Mouse (Mus musculus) hindbrain, embryonic 10.5 days (tissue): ENCODE measurements around the gene Gm11027. TPM values are rescaled to one million over a fixed set of nuclear protein-coding genes. Genes with fewer than 3 reads are reported as not detected.
"Not testable (repeated sequence)": the region's sequence is repeated elsewhere in the genome, so short reads cannot be mapped to it uniquely, and the experiment has no call there.

Source experiments
- DNase-seq: peaks from one replicate; pipeline ENCODE4 v3.0.0-alpha.2; 2017; ENCODE audit warnings: low spot score
- H3K27ac ChIP-seq: fragments of 300-500 bp; sonication (generic); 2 replicates; pipeline ENCODE4 v1.5.1; 2016; ENCODE audit warnings: mild to moderate bottlenecking, moderate library complexity
- H3K27me3 ChIP-seq: fragments of 300-500 bp; sonication (generic); 2 replicates; pipeline ENCODE4 v1.6.1; 2016; ENCODE audit warnings: mild to moderate bottlenecking; ENCODE audit not compliant: poor library complexity, insufficient read depth, severe bottlenecking
- H3K36me3 ChIP-seq: fragments of 300-500 bp; sonication (generic); 2 replicates; pipeline ENCODE4 v1.6.1; 2016; ENCODE audit warnings: mild to moderate bottlenecking, moderate library complexity
- H3K4me1 ChIP-seq: fragments of 300-500 bp; sonication (generic); replicated peaks from 2 replicates; pipeline ENCODE4 v1.6.1; 2016; ENCODE audit warnings: mild to moderate bottlenecking
- H3K4me3 ChIP-seq: fragments of 300-500 bp; sonication (generic); 2 replicates; pipeline ENCODE4 v1.5.1; 2016; ENCODE audit warnings: mild to moderate bottlenecking, moderate library complexity
- H3K9me3 ChIP-seq: fragments of 300-500 bp; sonication (generic); 2 replicates; pipeline ENCODE4 v1.6.1; 2016; ENCODE audit warnings: mild to moderate bottlenecking, moderate library complexity
- WGBS: fragments of 180-500 bp; shearing (Covaris S2); methylation state at CpG from one replicate; pipeline ENCODE4 v1.1.7; 2016; 5-methylcytosine and 5-hydroxymethylcytosine counted together
- polyA plus RNA-seq: library from polyadenylated mRNA; unstranded; fragments of >200 nt; fragmentation: Nextera tagmentation; extraction: Ambion mirVana; gene quantifications from 2 replicates; pipeline ENCODE4 v1.2.1, GENCODE M21; 2016

Gene Gm11027
- not detected in 2 replicates for polyA plus RNA-seq

GRCm38 (mm10) chr12:116275086-116275485 lies at the start of gene Gm11027:
Gene Gm11027 (plus strand): TSS chr12:116275386.
- DNase-seq, H3K27me3 ChIP-seq, H3K4me3 ChIP-seq, H3K4me1 ChIP-seq, H3K27ac ChIP-seq, H3K9me3 ChIP-seq, H3K36me3 ChIP-seq: not testable (repeated sequence)
- 83% methylated on average over 2 of the region's 2 CpGs for WGBS

- H3K27me3 ChIP-seq = no peaks in the 10 kb centered on the region
- no peak overlapping the region for H3K27ac ChIP-seq
- no peaks in the 10 kb centered on the region for H3K4me1 ChIP-seq
- DNase-seq = no peak
- peaks cover 28% of the 10 kb centered on the region for H3K36me3 ChIP-seq
- no peaks in the 10 kb centered on the region for H3K9me3 ChIP-seq
- H3K4me3 ChIP-seq = no peak overlapping the region
- WGBS = 88% methylated on average over 10 of the region's 10 CpGs
Observed at GRCm38 (mm10) chr12:116226289-116227057, 48.7 kb upstream of the Gm11027 start.

DNA sequence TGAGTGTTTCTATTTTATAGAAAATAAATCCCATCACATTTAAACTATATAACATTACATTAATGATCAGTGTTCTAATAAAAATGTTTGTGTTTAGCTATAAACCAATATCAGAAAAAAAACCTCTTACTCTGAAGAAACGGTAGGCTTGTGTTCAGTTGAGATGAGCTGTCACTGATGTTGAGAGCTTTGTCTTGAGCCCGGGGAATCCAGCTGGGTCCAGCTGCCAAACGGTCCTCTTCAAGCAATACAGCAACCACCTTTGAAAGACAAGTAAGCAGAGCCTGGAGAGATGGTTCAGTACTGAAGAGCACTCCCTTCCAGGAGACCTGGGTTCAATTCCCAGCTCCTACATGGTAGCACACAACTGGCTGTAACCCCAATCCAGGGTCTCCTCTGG lies 45.7 kb upstream of the Gm11027 start:
- Histone ChIP-seq H3K4me3 (no peak overlapping the region), H3K27ac (no peak overlapping the region), H3K4me1 (no peaks in the 10 kb centered on the region), H3K27me3 (no peaks in the 10 kb centered on the region), H3K36me3 (peaks cover 19% of the 10 kb centered on the region), H3K9me3 (no peaks in the 10 kb centered on the region)
- WGBS = 80% methylated on average over 3 of the region's 3 CpGs
- DNase-seq = no peak

DNA sequence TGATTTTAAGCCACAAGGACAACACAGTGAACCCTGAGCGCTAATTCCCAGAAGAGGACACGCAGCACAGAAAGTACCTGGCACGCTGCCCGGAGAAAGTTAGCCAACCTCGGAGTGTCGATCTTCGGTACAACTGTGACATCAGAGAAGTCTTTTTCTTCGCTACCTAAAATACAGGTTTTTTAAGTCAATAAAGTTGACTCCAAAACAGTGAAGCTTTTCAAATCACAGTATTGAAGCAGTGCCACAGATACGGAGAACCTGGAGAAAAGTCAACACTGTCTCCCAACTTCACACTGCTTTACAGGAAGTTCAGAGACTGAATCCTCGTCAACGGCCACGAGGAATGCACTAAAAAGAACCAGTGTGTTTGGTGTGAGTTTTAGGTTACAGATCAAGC lies 43.6 kb upstream of the Gm11027 start:
- no peaks in the 10 kb centered on the region for H3K9me3 ChIP-seq
- 86% methylated on average over 12 of the region's 12 CpGs for WGBS
- H3K27ac ChIP-seq = no peak overlapping the region
- H3K4me3 ChIP-seq = no peak overlapping the region
- H3K36me3 ChIP-seq = peaks cover 4% of the 10 kb centered on the region
- DNase-seq = no peak
- H3K27me3 ChIP-seq = no peaks in the 10 kb centered on the region
- no peaks in the 10 kb centered on the region for H3K4me1 ChIP-seq

DNA sequence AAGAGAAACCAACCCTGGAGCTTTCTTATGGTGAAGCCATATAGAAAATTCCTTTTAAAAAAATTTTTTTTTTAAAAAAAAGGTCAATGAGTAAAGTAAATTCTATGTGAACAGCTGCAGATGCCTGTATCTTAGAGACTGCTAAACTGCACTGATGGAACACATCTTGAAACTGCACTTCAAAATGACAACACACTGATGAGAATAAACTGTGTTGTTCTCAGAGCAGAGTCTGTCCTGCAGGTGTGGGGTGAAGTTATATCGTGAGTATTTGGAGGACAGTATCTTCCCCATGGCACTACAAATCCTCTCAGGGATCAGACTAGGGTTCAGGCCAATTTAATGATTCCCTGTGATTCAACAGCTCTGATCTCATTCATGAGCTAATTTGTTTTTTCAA lies 43.1 kb upstream of the Gm11027 start:
- H3K36me3 ChIP-seq = peaks cover 4% of the 10 kb centered on the region; the same call in 1 of the 2 replicates
- no peaks in the 10 kb centered on the region for H3K27me3 ChIP-seq
- H3K4me1 ChIP-seq = no peaks in the 10 kb centered on the region
- 91% methylated on average over 1 of the region's 1 CpGs for WGBS
- H3K9me3 ChIP-seq = no peaks in the 10 kb centered on the region
- H3K4me3 ChIP-seq = no peak overlapping the region
- no peak overlapping the region for H3K27ac ChIP-seq
- DNase-seq = no peak

- H3K9me3 ChIP-seq = no peaks in the 10 kb centered on the region
- H3K4me3 ChIP-seq = no peak overlapping the region
- no peaks in the 10 kb centered on the region for H3K4me1 ChIP-seq
- H3K27ac ChIP-seq = no peak overlapping the region
- 87% methylated on average over 4 of the region's 4 CpGs for WGBS
- DNase-seq = no peak
- no peaks in the 10 kb centered on the region for H3K36me3 ChIP-seq
- no peaks in the 10 kb centered on the region for H3K27me3 ChIP-seq
Observed at GRCm38 (mm10) chr12:116235356-116235755, 39.8 kb upstream of the Gm11027 start.

- no peaks in the 10 kb centered on the region for H3K4me1 ChIP-seq
- H3K4me3 ChIP-seq = no peak overlapping the region
- no peak overlapping the region for H3K27ac ChIP-seq
- DNase-seq = no peak
- no peaks in the 10 kb centered on the region for H3K27me3 ChIP-seq
- no peaks in the 10 kb centered on the region for H3K9me3 ChIP-seq
- peaks cover 9% of the 10 kb centered on the region; the same call in 1 of the 2 replicates for H3K36me3 ChIP-seq
- 90% methylated on average over 3 of the region's 3 CpGs for WGBS
Observed at GRCm38 (mm10) chr12:116236658-116237057, 38.5 kb upstream of the Gm11027 start.

- peaks cover 13% of the 10 kb centered on the region; the same call in 1 of the 2 replicates for H3K36me3 ChIP-seq
Observed at GRCm38 (mm10) chr12:116238370-116238769, 36.8 kb upstream of the Gm11027 start.

DNA sequence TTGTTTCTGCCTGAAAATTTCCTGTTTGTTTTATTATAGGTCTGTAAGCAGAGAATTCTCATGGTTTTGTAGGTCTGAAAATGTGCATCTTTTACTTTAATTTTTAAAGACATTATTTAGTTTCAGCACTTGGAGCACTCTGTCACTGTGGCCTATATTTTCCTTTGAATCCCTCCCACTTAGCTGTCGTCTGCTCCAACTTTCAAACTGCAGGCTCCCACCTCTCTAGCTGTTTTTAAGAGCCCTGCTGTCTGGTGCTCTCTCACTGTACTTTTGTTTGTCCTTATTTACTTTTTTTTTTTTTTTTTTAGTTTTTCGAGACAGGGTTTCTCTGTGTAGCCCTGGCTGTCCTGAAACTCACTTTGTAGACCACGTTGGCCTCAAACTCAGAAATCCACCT lies 36.4 kb upstream of the Gm11027 start:
- Histone ChIP-seq H3K27me3 (no peaks in the 10 kb centered on the region), H3K27ac (no peak overlapping the region), H3K4me3 (no peak overlapping the region), H3K4me1 (no peaks in the 10 kb centered on the region), H3K36me3 (peaks cover 13% of the 10 kb centered on the region; the same call in 1 of the 2 replicates), H3K9me3 (no peaks in the 10 kb centered on the region)
- no peak for DNase-seq
- 82% methylated on average over 3 of the region's 3 CpGs for WGBS

More at GRCm38 (mm10) chr12:116238370-116238769, 36.8 kb upstream of the Gm11027 start:
- no peak overlapping the region for H3K4me3 ChIP-seq
- no peaks in the 10 kb centered on the region for H3K4me1 ChIP-seq
- no peak overlapping the region for H3K27ac ChIP-seq
- H3K27me3 ChIP-seq = no peaks in the 10 kb centered on the region
- DNase-seq = no peak
- no peaks in the 10 kb centered on the region for H3K9me3 ChIP-seq

GRCm38 (mm10) chr12:116244601-116245000 lies 30.6 kb upstream of the Gm11027 start:
- 85% methylated on average over 1 of the region's 1 CpGs for WGBS
- H3K4me1 ChIP-seq = no peaks in the 10 kb centered on the region
- no peak overlapping the region for H3K4me3 ChIP-seq
- H3K9me3 ChIP-seq = no peaks in the 10 kb centered on the region
- H3K27me3 ChIP-seq = no peaks in the 10 kb centered on the region
- no peak overlapping the region for H3K27ac ChIP-seq
- peaks cover 42% of the 10 kb centered on the region for H3K36me3 ChIP-seq
- no peak for DNase-seq

DNA sequence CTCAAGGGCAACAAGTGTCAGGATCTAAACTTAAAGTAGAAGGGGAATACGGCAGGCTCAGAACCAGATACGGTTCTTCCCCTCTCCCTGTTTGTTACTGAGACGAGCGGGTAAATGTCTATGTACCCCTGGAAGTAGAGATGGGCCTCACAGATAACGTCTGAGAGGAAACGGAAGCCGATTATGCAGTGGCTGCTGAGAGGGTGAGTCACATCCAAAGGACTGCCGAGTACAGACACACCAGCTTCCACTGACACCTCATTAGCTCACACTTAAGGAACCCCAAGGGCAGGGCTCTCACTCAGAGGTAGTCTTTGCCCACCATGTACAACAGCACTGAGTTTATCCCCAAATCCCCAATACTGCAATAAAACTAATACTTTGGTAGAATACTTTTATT lies 20.5 kb upstream of the Gm11027 start:
- Histone ChIP-seq H3K27ac (no peak overlapping the region), H3K4me1 (no peaks in the 10 kb centered on the region), H3K4me3 (no peak overlapping the region), H3K9me3 (no peaks in the 10 kb centered on the region), H3K27me3 (no peaks in the 10 kb centered on the region), H3K36me3 (peaks cover 26% of the 10 kb centered on the region)
- no peak for DNase-seq
- 84% methylated on average over 8 of the region's 8 CpGs for WGBS

DNA sequence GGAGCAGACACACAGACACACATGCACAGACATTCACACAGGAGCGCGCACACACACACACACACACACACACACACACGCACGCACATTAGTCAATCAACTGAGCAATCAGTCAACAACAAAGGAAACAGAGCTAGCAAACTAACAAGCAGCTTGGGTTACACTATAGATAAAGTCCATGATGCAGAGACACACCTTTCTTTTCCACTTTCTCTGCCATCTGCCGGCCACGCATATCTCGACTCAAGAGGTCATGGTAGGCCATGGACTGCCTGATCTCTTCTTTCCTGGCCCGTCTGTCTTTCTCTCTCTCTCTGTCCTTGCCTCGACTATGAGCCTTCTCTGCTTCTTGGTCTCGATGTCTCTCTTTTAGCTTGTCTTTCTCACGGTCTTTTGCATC lies 19.6 kb upstream of the Gm11027 start:
- no peaks in the 10 kb centered on the region for H3K4me1 ChIP-seq
- no peaks in the 10 kb centered on the region for H3K9me3 ChIP-seq
- H3K4me3 ChIP-seq = no peak overlapping the region
- no peaks in the 10 kb centered on the region for H3K27me3 ChIP-seq
- WGBS = 91% methylated on average over 11 of the region's 11 CpGs
- no peak overlapping the region for H3K27ac ChIP-seq
- no peak for DNase-seq
- peaks cover 26% of the 10 kb centered on the region for H3K36me3 ChIP-seq

GRCm38 (mm10) chr12:116258321-116258720 lies 16.9 kb upstream of the Gm11027 start:
- Histone ChIP-seq H3K9me3 (no peaks in the 10 kb centered on the region), H3K27ac (no peak overlapping the region), H3K4me1 (peaks cover 16% of the 10 kb centered on the region), H3K4me3 (no peak overlapping the region), H3K36me3 (peaks cover 20% of the 10 kb centered on the region), H3K27me3 (no peaks in the 10 kb centered on the region)
- 90% methylated on average over 2 of the region's 2 CpGs for WGBS
- DNase-seq = no peak
